Mouse (Mus musculus) forebrain, embryonic 12.5 days (tissue): ENCODE measurements at regions not wholly inside any gene's neighbourhood (a gene's known extent, or its start where the extent isn't known, plus 50 kb on each side); places are given as distances from the start of the nearest gene placed in this dataset.

Experiments used
- ATAC-seq: fragments of 200-750 bp; cut with Nextera tagmentation; 2 replicates; pipeline ENCODE4 v1.8.0; 2017; ENCODE audit warnings: moderate TSS enrichment; ENCODE audit not compliant: low FRiP score
- H3K27ac ChIP-seq: fragments of 300-500 bp; sonication (generic); 2 replicates; pipeline ENCODE4 v1.5.1; 2016; ENCODE audit warnings: mild to moderate bottlenecking
- H3K27me3 ChIP-seq: fragments of 300-500 bp; sonication (generic); 2 replicates; pipeline ENCODE4 v1.6.1; 2016; ENCODE audit warnings: mild to moderate bottlenecking
- H3K36me3 ChIP-seq: fragments of 300-500 bp; sonication (generic); replicated peaks from 2 replicates; pipeline ENCODE4 v1.6.1; 2016; ENCODE audit warnings: mild to moderate bottlenecking
- H3K4me1 ChIP-seq: fragments of 300-500 bp; sonication (generic); 2 replicates; pipeline ENCODE4 v1.6.1; 2016
- H3K4me2 ChIP-seq: fragments of 300-500 bp; sonication (generic); 2 replicates; pipeline ENCODE4 v1.6.1; 2016; ENCODE audit warnings: mild to moderate bottlenecking, moderate library complexity
- H3K4me3 ChIP-seq: fragments of 300-500 bp; sonication (generic); replicated peaks from 2 replicates; pipeline ENCODE4 v1.5.1; 2016; ENCODE audit warnings: mild to moderate bottlenecking
- H3K9ac ChIP-seq: fragments of 300-500 bp; sonication (generic); 2 replicates; pipeline ENCODE4 v1.6.1; 2016; ENCODE audit warnings: mild to moderate bottlenecking
- H3K9me3 ChIP-seq: fragments of 300-500 bp; sonication (generic); 2 replicates; pipeline ENCODE4 v1.6.1; 2016
- WGBS: fragments of 180-500 bp; shearing (Covaris S2); methylation state at CpG from one replicate; pipeline ENCODE4 v1.1.7; 2016; 5-methylcytosine and 5-hydroxymethylcytosine counted together

DNA sequence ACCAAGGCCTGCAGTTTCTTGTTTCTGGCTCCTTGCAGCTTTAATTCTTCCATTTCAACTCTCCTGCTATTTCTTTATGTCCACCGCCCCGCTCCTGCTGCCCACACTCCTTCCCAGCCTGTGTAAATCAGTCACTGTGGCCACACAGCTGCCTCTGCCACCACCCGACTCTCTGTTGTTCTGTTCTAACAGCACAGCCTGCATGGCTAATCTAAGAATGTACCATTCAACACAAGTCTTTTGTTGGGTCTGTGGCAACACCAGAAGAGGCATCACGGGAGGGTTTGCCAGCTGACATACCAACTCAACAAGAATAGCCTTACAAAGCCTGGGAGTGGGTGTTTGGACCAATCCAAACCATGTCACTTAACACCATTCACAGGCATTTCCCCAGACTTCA, 264.9 kb upstream of the Pum3 start:
- Histone ChIP-seq H3K27ac (no peak overlapping the region), H3K4me2 (no peak overlapping the region), H3K4me3 (no peak overlapping the region), H3K36me3 (no peaks in the 10 kb centered on the region), H3K9ac (no peak overlapping the region), H3K9me3 (0 out of 2 replicates have a peak, but pooled peaks cover 2% of the 10 kb centered on the region), H3K4me1 (no peaks in the 10 kb centered on the region), H3K27me3 (no peaks in the 10 kb centered on the region)
- ATAC-seq: no peak
- 75% methylated on average over 4 of the region's 4 CpGs for WGBS

DNA sequence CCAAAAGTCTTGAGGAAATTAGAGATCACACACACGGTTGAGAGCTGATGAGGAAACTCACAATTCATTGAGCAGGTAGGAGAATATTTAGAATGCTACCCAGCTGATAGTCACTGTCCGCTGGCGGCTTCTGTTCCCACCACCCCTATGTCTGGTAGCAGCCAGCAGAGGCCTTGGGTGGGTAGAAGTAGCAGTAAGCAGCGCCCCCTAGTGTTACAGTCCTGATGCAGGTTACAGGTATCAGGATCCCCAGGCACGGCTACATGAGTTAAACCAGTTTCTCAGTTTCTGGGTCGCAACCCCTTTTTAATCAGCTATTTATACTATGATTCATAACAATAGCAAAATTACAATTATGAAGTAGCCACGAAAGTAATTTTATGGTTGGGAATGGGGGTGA, 264.1 kb upstream of the Pum3 start:
- Histone ChIP-seq H3K4me2 (no peak overlapping the region), H3K4me3 (no peak overlapping the region), H3K27me3 (no peaks in the 10 kb centered on the region), H3K36me3 (no peaks in the 10 kb centered on the region), H3K4me1 (no peaks in the 10 kb centered on the region), H3K27ac (no peak overlapping the region), H3K9me3 (0 out of 2 replicates have a peak, but pooled peaks cover 2% of the 10 kb centered on the region), H3K9ac (no peak overlapping the region)
- ATAC-seq: no peak
- 81% methylated on average over 7 of the region's 7 CpGs for WGBS

DNA sequence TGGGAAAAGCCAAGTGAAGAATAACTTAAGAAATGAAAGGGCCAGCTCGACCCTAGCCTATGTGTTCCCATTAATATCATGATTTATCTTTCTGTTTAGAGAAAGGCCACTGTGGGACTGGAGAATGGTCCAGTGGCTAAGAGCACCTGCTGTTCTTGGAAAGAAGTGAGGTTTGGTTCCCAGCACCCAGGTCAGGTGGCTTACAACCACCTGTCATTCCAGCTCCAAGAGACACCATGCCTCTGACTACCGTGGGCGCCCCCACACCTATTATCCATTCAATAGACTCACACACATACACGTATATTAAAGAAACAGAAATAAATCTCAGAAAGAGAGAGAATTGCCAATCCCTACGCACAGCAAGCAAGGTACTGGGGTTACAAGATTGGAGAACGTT, 263.3 kb upstream of the Pum3 start:
- Histone ChIP-seq H3K4me1 (no peaks in the 10 kb centered on the region), H3K36me3 (no peaks in the 10 kb centered on the region), H3K4me3 (no peak overlapping the region), H3K4me2 (no peak overlapping the region), H3K9ac (no peak overlapping the region), H3K27ac (no peak overlapping the region), H3K27me3 (no peaks in the 10 kb centered on the region), H3K9me3 (0 out of 2 replicates have a peak, but pooled peaks cover 2% of the 10 kb centered on the region)
- WGBS: 94% methylated on average over 6 of the region's 6 CpGs
- ATAC-seq: no peak

DNA sequence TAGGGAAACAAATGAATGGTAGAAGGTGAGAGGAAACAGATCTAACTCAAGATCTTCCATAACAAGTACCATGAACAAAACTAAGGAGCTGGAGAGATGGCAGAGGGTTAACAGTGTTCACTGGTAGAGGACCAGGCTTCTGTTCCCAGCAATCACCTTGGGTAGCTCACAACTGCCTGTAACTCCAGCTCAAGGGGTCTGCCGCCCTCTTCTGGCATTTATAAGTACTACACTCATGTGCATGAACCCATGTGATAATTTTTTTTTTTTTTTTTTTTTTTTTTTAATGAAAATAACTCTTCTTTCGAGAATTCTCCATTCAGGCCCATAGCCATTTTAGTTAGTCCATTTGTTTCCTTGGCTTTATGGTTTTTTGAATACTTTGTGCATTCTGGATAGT, 253.8 kb upstream of the Pum3 start:
- no peaks in the 10 kb centered on the region for H3K9me3 ChIP-seq
- no peak overlapping the region for H3K9ac ChIP-seq
- H3K27ac ChIP-seq: no peak overlapping the region
- H3K36me3 ChIP-seq: no peaks in the 10 kb centered on the region
- H3K27me3 ChIP-seq: no peaks in the 10 kb centered on the region
- no peaks in the 10 kb centered on the region for H3K4me1 ChIP-seq
- no peak overlapping the region for H3K4me2 ChIP-seq
- ATAC-seq: no peak
- WGBS: 55% methylated on average over 2 of the region's 2 CpGs
- H3K4me3 ChIP-seq: no peak overlapping the region

DNA sequence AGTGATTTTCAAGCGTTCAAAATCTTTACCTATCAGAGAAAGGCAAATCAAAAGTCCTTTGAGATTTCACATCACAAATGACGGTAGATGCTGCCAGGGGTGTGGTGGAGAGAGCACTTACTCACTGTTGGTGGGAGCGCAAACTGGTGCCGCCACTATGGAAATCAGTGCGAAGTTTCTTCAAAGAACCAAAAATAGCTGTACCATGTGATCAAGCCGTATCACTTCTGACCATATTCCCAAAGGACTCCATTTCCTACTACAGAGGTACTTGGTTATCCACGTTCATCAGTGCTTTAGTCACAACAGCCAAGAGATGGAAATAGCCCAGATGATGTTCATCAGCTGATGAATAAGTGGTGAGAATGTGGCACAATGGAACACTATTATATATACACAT, 249.8 kb upstream of the Pum3 start:
- no peak overlapping the region for H3K4me2 ChIP-seq
- no peak for ATAC-seq
- H3K27me3 ChIP-seq: no peaks in the 10 kb centered on the region
- WGBS: 84% methylated on average over 7 of the region's 7 CpGs
- H3K4me3 ChIP-seq: no peak overlapping the region
- H3K9me3 ChIP-seq: no peaks in the 10 kb centered on the region
- H3K27ac ChIP-seq: no peak overlapping the region
- no peaks in the 10 kb centered on the region for H3K4me1 ChIP-seq
- no peaks in the 10 kb centered on the region for H3K36me3 ChIP-seq
- H3K9ac ChIP-seq: no peak overlapping the region

DNA sequence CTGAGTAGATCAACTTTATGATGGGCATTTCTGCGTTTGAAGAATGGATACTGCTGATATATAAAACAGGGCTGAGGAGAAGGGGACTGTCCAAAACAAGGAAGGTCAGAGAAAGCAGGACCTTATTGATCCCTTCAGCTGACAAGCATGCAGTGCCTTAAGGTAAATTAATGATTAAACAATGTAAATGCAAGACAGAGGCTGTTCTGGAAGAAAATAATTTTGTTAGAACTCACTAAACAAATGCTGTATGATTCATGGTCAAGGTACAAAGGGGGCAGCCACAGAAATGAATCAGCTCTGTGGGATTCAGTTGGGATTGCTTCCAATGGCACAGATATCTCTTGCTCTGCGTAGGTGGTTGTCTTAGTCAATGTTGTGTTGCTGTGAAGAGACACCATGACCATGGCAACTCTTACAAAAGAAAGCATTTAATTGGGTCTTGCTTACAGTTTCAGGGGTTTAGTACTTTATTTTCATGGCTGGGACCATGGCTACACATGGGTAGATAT, 243.1 kb upstream of the Pum3 start:
- H3K4me3 ChIP-seq: no peak overlapping the region
- no peak for ATAC-seq
- H3K27me3 ChIP-seq: no peaks in the 10 kb centered on the region
- no peaks in the 10 kb centered on the region for H3K4me1 ChIP-seq
- H3K27ac ChIP-seq: no peak overlapping the region
- H3K9ac ChIP-seq: no peak overlapping the region
- H3K4me2 ChIP-seq: no peak overlapping the region
- no peaks in the 10 kb centered on the region for H3K9me3 ChIP-seq
- no peaks in the 10 kb centered on the region for H3K36me3 ChIP-seq
- 85% methylated on average over 2 of the region's 2 CpGs for WGBS

DNA sequence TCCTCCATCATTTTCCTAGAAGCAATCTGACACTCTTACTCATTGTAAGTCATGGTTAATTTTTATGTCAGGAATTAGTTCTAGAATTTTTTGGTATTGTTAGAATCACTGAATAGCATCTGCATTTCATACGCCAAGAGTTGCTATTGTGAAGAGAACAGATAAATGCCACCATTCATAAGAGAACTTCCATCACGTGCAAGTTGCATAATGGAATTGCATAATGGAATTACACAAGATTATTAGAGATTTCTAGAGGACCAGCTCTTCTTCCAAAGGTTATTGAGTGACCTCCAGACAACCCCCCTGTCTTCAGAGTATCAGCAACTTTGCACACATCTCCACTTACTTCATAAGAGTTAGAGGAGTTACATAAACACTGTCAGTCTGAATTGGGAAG, 233.7 kb upstream of the Pum3 start:
- WGBS: 56% methylated on average over 2 of the region's 2 CpGs
- ATAC-seq: no peak
- H3K9ac ChIP-seq: no peak overlapping the region
- no peak overlapping the region for H3K4me3 ChIP-seq
- no peaks in the 10 kb centered on the region for H3K27me3 ChIP-seq
- no peaks in the 10 kb centered on the region for H3K9me3 ChIP-seq
- H3K27ac ChIP-seq: no peak overlapping the region
- H3K4me1 ChIP-seq: no peaks in the 10 kb centered on the region
- H3K4me2 ChIP-seq: no peak overlapping the region
- no peaks in the 10 kb centered on the region for H3K36me3 ChIP-seq

DNA sequence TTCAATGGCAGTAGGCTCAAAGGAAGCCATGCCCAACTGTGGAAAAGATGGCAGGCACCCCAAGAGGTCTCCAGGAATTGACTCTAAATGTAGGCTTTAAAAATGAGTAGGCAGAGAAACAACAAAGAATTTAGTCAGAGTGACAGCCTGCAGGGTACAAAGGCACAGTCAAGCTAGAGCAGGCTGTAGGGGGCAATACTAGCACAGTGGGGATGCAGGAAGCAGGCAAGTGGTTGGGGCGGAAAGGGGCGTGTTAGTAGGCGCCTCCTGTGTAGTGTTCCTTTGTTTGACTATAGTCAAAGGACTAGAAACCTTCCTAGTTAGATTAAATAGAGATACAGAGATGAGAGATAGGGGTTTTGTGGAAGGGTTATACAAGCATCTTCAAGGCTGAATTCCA, 211.4 kb upstream of the Pum3 start:
- Histone ChIP-seq H3K4me1 (peaks cover 3% of the 10 kb centered on the region; the same call in 1 of the 2 replicates), H3K9ac (no peak overlapping the region), H3K36me3 (no peaks in the 10 kb centered on the region), H3K9me3 (no peaks in the 10 kb centered on the region), H3K27ac (no peak overlapping the region), H3K27me3 (no peaks in the 10 kb centered on the region), H3K4me2 (no peak overlapping the region), H3K4me3 (no peak overlapping the region)
- no peak for ATAC-seq
- 28% methylated on average over 3 of the region's 3 CpGs for WGBS

DNA sequence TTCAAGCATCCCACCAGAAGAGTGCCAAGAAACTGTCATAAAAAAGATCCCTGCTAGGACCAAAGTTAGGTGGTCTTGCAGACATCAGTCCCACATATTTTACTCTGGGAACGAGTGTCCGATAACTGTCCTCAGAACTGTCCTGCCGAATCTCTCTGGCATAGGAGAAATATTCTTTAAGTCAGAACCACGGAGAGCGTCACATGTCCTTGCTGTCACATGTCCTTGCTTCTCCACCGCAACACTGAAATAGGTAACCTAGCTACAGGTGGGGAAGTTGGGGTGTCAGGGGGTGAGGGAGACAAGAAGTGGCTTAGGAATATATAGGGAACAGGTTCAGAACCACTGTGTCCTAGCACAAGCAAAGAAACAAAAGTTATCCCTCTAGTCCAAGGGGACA, 203.5 kb upstream of the Pum3 start:
- Histone ChIP-seq H3K27ac (no peak overlapping the region), H3K9me3 (no peaks in the 10 kb centered on the region), H3K4me3 (no peak overlapping the region), H3K9ac (no peak overlapping the region), H3K4me1 (no peaks in the 10 kb centered on the region), H3K27me3 (no peaks in the 10 kb centered on the region), H3K4me2 (no peak overlapping the region), H3K36me3 (no peaks in the 10 kb centered on the region)
- 82% methylated on average over 6 of the region's 6 CpGs for WGBS
- ATAC-seq: no peak

DNA sequence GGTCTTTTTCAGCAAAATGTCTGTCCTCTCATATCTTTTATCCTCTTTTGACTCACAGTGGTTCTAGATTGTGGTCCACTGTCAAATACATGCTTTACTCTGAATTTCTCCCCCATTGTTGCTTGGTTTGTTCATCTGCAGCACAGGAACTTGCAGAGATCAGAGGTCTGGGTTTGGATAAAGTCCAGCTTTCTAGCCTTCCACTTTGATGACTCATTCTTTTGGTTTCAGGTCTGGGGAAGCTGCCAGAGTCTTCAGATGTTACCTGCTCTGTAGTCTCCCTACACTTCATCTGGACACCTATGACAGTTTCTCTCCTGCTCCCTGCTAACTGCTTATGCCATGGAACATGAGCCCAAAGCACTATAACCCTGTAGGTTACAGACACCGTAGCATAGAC, 198.0 kb upstream of the Pum3 start:
- Histone ChIP-seq H3K27me3 (no peaks in the 10 kb centered on the region), H3K36me3 (no peaks in the 10 kb centered on the region), H3K4me3 (no peak overlapping the region), H3K9ac (no peak overlapping the region), H3K4me1 (no peaks in the 10 kb centered on the region), H3K9me3 (no peaks in the 10 kb centered on the region), H3K4me2 (no peak overlapping the region), H3K27ac (no peak overlapping the region)
- WGBS: 100% methylated on average over 1 of the region's 1 CpGs
- ATAC-seq: no peak

DNA sequence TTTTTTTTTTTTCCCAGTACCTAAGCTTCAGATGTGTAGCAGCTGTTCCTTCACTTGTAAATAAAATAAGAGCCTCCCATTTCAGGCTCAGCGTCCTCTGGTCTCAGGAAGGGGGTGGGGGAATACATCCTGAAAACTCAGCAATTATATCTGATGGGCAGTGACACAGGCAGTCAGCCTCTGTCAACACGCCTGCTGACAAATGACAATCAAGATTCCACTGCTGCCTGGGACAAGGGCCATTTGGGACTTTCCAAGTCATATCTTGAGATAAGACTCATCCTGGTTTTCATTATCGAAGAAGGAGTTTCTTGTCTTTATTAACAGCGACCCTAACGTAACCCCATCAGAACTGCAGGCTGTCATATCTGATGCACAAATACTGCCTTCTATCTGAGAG, 187.9 kb upstream of the Pum3 start:
- H3K27ac ChIP-seq: no peak overlapping the region
- 79% methylated on average over 5 of the region's 5 CpGs for WGBS
- no peak overlapping the region for H3K4me3 ChIP-seq
- no peaks in the 10 kb centered on the region for H3K9me3 ChIP-seq
- H3K27me3 ChIP-seq: no peaks in the 10 kb centered on the region
- no peak overlapping the region for H3K4me2 ChIP-seq
- H3K9ac ChIP-seq: no peak overlapping the region
- no peak for ATAC-seq
- H3K36me3 ChIP-seq: no peaks in the 10 kb centered on the region
- H3K4me1 ChIP-seq: no peaks in the 10 kb centered on the region

DNA sequence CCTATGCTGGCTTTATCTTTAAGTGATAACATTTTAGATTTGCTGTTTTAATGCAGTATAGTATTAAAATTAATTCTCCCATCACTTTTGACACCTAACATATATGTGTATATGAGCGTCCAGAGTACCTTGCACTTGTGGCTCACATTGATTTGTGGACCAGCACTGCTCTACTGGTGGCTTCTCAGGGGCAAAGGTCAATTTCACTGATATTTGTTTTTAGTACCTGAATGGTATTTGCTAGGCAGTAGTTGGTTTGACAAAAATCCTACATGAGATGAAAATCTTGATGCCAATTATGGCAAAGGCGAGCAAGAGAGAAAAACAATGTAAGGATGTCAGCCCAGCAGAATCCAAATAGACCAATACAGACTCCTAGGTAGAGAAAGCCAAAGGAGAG, 177.3 kb upstream of the Pum3 start:
- WGBS: 86% methylated on average over 2 of the region's 2 CpGs
- no peak overlapping the region for H3K27ac ChIP-seq
- 0 out of 2 replicates have a peak, but pooled peaks cover 3% of the 10 kb centered on the region for H3K27me3 ChIP-seq
- no peaks in the 10 kb centered on the region for H3K36me3 ChIP-seq
- no peak for ATAC-seq
- no peak overlapping the region for H3K9ac ChIP-seq
- peaks cover 6% of the 10 kb centered on the region for H3K4me1 ChIP-seq
- no peak overlapping the region for H3K4me3 ChIP-seq
- H3K4me2 ChIP-seq: no peak overlapping the region
- no peaks in the 10 kb centered on the region for H3K9me3 ChIP-seq

DNA sequence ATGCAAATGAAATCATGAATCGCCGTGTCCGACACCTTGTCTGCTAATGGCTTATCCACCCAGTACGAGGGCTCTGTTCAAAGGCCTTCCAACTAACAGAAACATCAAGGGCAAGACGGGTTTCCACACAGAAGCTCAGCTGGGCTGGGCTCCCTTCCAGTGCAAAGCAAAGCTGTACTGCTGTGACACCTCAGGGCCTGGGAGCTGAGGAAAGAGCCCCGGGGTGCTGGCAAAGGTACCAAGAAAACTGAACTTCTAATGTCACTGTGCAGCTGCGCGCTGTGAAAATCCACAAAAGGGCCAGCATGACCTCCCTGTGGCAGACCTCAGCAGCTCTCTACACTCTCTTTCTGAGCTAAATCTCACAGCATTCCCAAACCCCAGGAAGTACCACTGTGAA, 173.7 kb upstream of the Pum3 start:
- Histone ChIP-seq H3K36me3 (no peaks in the 10 kb centered on the region), H3K9ac (no peak overlapping the region), H3K4me3 (no peak overlapping the region), H3K4me1 (peaks cover 13% of the 10 kb centered on the region), H3K27me3 (0 out of 2 replicates have a peak, but pooled peaks cover 3% of the 10 kb centered on the region), H3K27ac (no peak overlapping the region), H3K9me3 (no peaks in the 10 kb centered on the region), H3K4me2 (no peak overlapping the region)
- WGBS: 17% methylated on average over 8 of the region's 8 CpGs
- no peak for ATAC-seq
